Mouse (Mus musculus): ENCODE results near the gene Slc32a1.

DNA sequence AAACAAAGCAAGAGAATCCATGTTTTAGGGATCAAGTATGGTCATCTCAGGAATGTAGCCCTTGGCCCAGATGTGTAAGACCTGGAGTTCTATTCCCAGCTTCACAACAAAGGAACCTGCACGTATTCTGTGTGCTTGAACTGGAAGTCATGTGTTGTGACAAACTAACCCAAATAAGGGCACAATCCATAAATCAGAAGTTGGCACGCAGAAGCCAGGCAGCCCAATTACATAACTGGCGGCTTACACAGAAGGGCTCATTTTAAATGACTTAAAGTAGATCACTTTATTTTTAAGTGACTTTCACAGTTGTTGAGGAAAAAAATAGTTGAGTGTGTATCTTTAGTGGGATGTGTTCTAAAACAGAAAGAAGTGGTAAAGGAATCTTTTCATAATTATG is 33.2 kb downstream of the Slc32a1 start:
- no peak for TF ChIP-seq FLI1 (IDR thresholded peaks at IDR 0.05; ENCODE audit: low read length)
- TF ChIP-seq GATA1 (IDR thresholded peaks at IDR 0.05; ENCODE audit: borderline replicate concordance, low read length), result no peak
